Mouse (Mus musculus): ENCODE data around the gene Zdhhc9. TPM values are rescaled to one million over a fixed set of nuclear protein-coding genes. Genes with fewer than 3 reads are reported as not detected.

Zdhhc9 gene
- polyA plus RNA-seq (2014; fragmentation: Illumina TruSeq; extraction: RNeasy Lipid Tissue Mini Kit (QIAGEN cat#74804); ENCODE audit: low read depth, low replicate concordance), result 76.4 TPM

GRCm38 (mm10) chrX:48208519-48209185, at the start of gene Zdhhc9:
TSS of gene Zdhhc9 (minus strand) at chrX:48208878.

DNA sequence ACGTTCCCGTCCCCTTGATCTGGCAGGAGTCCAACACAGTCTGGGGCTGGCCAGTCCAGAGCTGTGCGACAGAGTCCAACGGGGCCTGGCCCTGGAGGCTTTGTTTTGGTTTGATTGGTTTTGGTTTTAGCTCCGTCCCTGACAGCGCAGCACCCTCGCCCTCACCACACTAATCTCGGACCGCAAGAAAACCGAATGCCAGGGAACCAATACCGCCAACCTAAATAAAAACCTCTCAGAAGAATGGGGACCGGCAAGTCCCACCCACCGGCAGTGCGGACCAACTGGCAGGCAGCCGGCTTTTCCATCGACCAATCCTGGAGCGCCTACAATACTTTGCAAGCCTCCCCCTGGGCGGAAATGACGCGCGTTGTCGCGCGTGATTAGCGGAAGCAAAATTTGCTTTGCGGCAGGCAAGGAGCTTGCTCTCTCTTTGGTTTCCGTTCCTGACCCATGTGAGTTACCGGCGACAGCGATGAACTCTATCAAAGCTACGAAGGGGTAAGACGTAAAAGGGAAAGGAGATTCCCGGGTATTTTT, 47.9 kb upstream of the Zdhhc9 start, which contains the start of gene Utp14a:
Gene Utp14a (plus strand): TSS at position 395 of the 540 bp plus-strand sequence.

GRCm38 (mm10) chrX:48146262-48146661, 62.4 kb downstream of the Zdhhc9 start, which contains the start of gene Sash3:
TSS of gene Sash3 (plus strand) at chrX:48146436.

Other genes with a start within 250 kb of the Zdhhc9 start
- 13.5 TPM for gene Apln, start 174.0 kb downstream of the Zdhhc9 start, polyA plus RNA-seq (2014; fragmentation: Illumina TruSeq; extraction: RNeasy Lipid Tissue Mini Kit (QIAGEN cat#74804); ENCODE audit: low read depth, low replicate concordance)
- 4.6 TPM for gene Xpnpep2, start 100.2 kb downstream of the Zdhhc9 start, polyA plus RNA-seq (2014; fragmentation: Illumina TruSeq; extraction: RNeasy Lipid Tissue Mini Kit (QIAGEN cat#74804); ENCODE audit: low read depth, low replicate concordance)
- gene Sash3, start 62.4 kb downstream of the Zdhhc9 start, polyA plus RNA-seq (2014; fragmentation: Illumina TruSeq; extraction: RNeasy Lipid Tissue Mini Kit (QIAGEN cat#74804); ENCODE audit: low read depth, low replicate concordance), result 0.20 TPM
- 15.2 TPM for gene Utp14a, start 48.0 kb upstream of the Zdhhc9 start, polyA plus RNA-seq (2014; fragmentation: Illumina TruSeq; extraction: RNeasy Lipid Tissue Mini Kit (QIAGEN cat#74804); ENCODE audit: low read depth, low replicate concordance)
- 0.57 TPM for gene Bcorl1, start 132.5 kb upstream of the Zdhhc9 start, polyA plus RNA-seq (2014; fragmentation: Illumina TruSeq; extraction: RNeasy Lipid Tissue Mini Kit (QIAGEN cat#74804); ENCODE audit: low read depth, low replicate concordance)

Data from kidney, adult 10 weeks (tissue).